Mouse (Mus musculus): Measurements from ENCODE around the gene Add2. TPM values are rescaled to one million over a fixed set of nuclear protein-coding genes. Genes with fewer than 3 reads are reported as not detected.

Add2 gene
- polyA plus RNA-seq, 1 experiment, result 17.6 TPM

GRCm38 (mm10) chr6:86103614-86104013, 75.1 kb downstream of the Add2 start:
- Histone ChIP-seq H3K36me3 (ENCODE audit: control insufficient read depth, insufficient read depth, low read length) (no peaks in the 10 kb centered on the region), H3K4me3 (ENCODE audit: extremely low read depth, insufficient read depth, insufficient read length) (no peak overlapping the region), H3K27ac (ENCODE audit: insufficient read depth, low read length) (no peak overlapping the region), H3K4me1 (ENCODE audit: control insufficient read depth, insufficient read depth, insufficient read length) (no peaks in the 10 kb centered on the region), H3K27me3 (ENCODE audit: control insufficient read depth, insufficient read depth, low read length) (no peaks in the 10 kb centered on the region)
- WGBS, result 57% methylated on average over 4 of the region's 4 CpGs
- DNase-seq (ENCODE audit: low read depth in 1 of 2, low spot score in 2 of 2), result no peak
- TF ChIP-seq CTCF (IDR thresholded peaks at IDR 0.05; ENCODE audit: extremely low read depth, insufficient read depth, insufficient read length, insufficient replicate concordance), result no peak
- no peak for TF ChIP-seq POLR2A (IDR thresholded peaks at IDR 0.05; ENCODE audit: low read depth, low read length)

GRCm38 (mm10) chr6:86104719-86105118, 76.2 kb downstream of the Add2 start:
- no peaks in the 10 kb centered on the region for H3K27me3 ChIP-seq (ENCODE audit: control insufficient read depth, insufficient read depth, low read length)
- no peak for TF ChIP-seq CTCF (IDR thresholded peaks at IDR 0.05; ENCODE audit: extremely low read depth, insufficient read depth, insufficient read length, insufficient replicate concordance)
- TF ChIP-seq POLR2A (IDR thresholded peaks at IDR 0.05; ENCODE audit: low read depth, low read length), result no peak
- no peaks in the 10 kb centered on the region for H3K36me3 ChIP-seq (ENCODE audit: control insufficient read depth, insufficient read depth, low read length)
- DNase-seq (ENCODE audit: low read depth in 1 of 2, low spot score in 2 of 2), result no peak
- no peak overlapping the region for H3K27ac ChIP-seq (ENCODE audit: insufficient read depth, low read length)
- no peak overlapping the region for H3K4me3 ChIP-seq (ENCODE audit: extremely low read depth, insufficient read depth, insufficient read length)
- WGBS, result 55% methylated on average over 4 of the region's 4 CpGs
- H3K4me1 ChIP-seq (ENCODE audit: control insufficient read depth, insufficient read depth, insufficient read length), result no peaks in the 10 kb centered on the region

- no peak overlapping the region for H3K4me3 ChIP-seq (ENCODE audit: extremely low read depth, insufficient read depth, insufficient read length)
- H3K27ac ChIP-seq (ENCODE audit: insufficient read depth, low read length), result no peak overlapping the region
- WGBS, result 89% methylated on average over 12 of the region's 12 CpGs
- H3K27me3 ChIP-seq (ENCODE audit: control insufficient read depth, insufficient read depth, low read length), result no peaks in the 10 kb centered on the region
- H3K4me1 ChIP-seq (ENCODE audit: control insufficient read depth, insufficient read depth, insufficient read length), result no peaks in the 10 kb centered on the region
- DNase-seq (ENCODE audit: low read depth in 1 of 2, low spot score in 2 of 2), result no peak
- TF ChIP-seq CTCF (IDR thresholded peaks at IDR 0.05; ENCODE audit: extremely low read depth, insufficient read depth, insufficient read length, insufficient replicate concordance), result no peak
- no peak for TF ChIP-seq POLR2A (IDR thresholded peaks at IDR 0.05; ENCODE audit: low read depth, low read length)
- H3K36me3 ChIP-seq (ENCODE audit: control insufficient read depth, insufficient read depth, low read length), result no peaks in the 10 kb centered on the region
Measured at GRCm38 (mm10) chr6:86106045-86106444, 77.6 kb downstream of the Add2 start.

GRCm38 (mm10) chr6:86107101-86107500, 78.6 kb downstream of the Add2 start:
- no peak overlapping the region for H3K4me3 ChIP-seq (ENCODE audit: extremely low read depth, insufficient read depth, insufficient read length)
- no peaks in the 10 kb centered on the region for H3K27me3 ChIP-seq (ENCODE audit: control insufficient read depth, insufficient read depth, low read length)
- no peak for DNase-seq (ENCODE audit: low read depth in 1 of 2, low spot score in 2 of 2)
- no peaks in the 10 kb centered on the region for H3K36me3 ChIP-seq (ENCODE audit: control insufficient read depth, insufficient read depth, low read length)
- no peak overlapping the region for H3K27ac ChIP-seq (ENCODE audit: insufficient read depth, low read length)
- no peaks in the 10 kb centered on the region for H3K4me1 ChIP-seq (ENCODE audit: control insufficient read depth, insufficient read depth, insufficient read length)
- no peak for TF ChIP-seq CTCF (IDR thresholded peaks at IDR 0.05; ENCODE audit: extremely low read depth, insufficient read depth, insufficient read length, insufficient replicate concordance)
- no peak for TF ChIP-seq POLR2A (IDR thresholded peaks at IDR 0.05; ENCODE audit: low read depth, low read length)
- 89% methylated on average over 4 of the region's 4 CpGs for WGBS

- Histone ChIP-seq H3K27me3 (ENCODE audit: control insufficient read depth, insufficient read depth, low read length) (no peaks in the 10 kb centered on the region), H3K4me1 (ENCODE audit: control insufficient read depth, insufficient read depth, insufficient read length) (no peaks in the 10 kb centered on the region), H3K4me3 (ENCODE audit: extremely low read depth, insufficient read depth, insufficient read length) (no peak overlapping the region), H3K36me3 (ENCODE audit: control insufficient read depth, insufficient read depth, low read length) (no peaks in the 10 kb centered on the region), H3K27ac (ENCODE audit: insufficient read depth, low read length) (no peak overlapping the region)
- WGBS, result 87% methylated on average over 3 of the region's 3 CpGs
- TF ChIP-seq CTCF (IDR thresholded peaks at IDR 0.05; ENCODE audit: extremely low read depth, insufficient read depth, insufficient read length, insufficient replicate concordance), result no peak
- TF ChIP-seq POLR2A (IDR thresholded peaks at IDR 0.05; ENCODE audit: low read depth, low read length), result no peak
- DNase-seq (ENCODE audit: low read depth in 1 of 2, low spot score in 2 of 2), result no peak
Measured at GRCm38 (mm10) chr6:86115843-86116242, 87.4 kb downstream of the Add2 start.

- Histone ChIP-seq H3K27me3 (ENCODE audit: control insufficient read depth, insufficient read depth, low read length) (no peaks in the 10 kb centered on the region), H3K4me1 (ENCODE audit: control insufficient read depth, insufficient read depth, insufficient read length) (no peaks in the 10 kb centered on the region), H3K36me3 (ENCODE audit: control insufficient read depth, insufficient read depth, low read length) (no peaks in the 10 kb centered on the region), H3K4me3 (ENCODE audit: extremely low read depth, insufficient read depth, insufficient read length) (no peak overlapping the region), H3K27ac (ENCODE audit: insufficient read depth, low read length) (no peak overlapping the region)
- WGBS, result 91% methylated on average over 4 of the region's 4 CpGs
- DNase-seq (ENCODE audit: low read depth in 1 of 2, low spot score in 2 of 2), result no peak
- TF ChIP-seq CTCF (IDR thresholded peaks at IDR 0.05; ENCODE audit: extremely low read depth, insufficient read depth, insufficient read length, insufficient replicate concordance) (no peak), POLR2A (IDR thresholded peaks at IDR 0.05; ENCODE audit: low read depth, low read length) (no peak)
Measured at GRCm38 (mm10) chr6:86123057-86123456, 94.6 kb downstream of the Add2 start.

GRCm38 (mm10) chr6:86125761-86126160, 97.3 kb downstream of the Add2 start:
- no peaks in the 10 kb centered on the region for H3K4me1 ChIP-seq (ENCODE audit: control insufficient read depth, insufficient read depth, insufficient read length)
- DNase-seq (ENCODE audit: low read depth in 1 of 2, low spot score in 2 of 2), result no peak
- no peaks in the 10 kb centered on the region for H3K27me3 ChIP-seq (ENCODE audit: control insufficient read depth, insufficient read depth, low read length)
- 60% methylated on average over 4 of the region's 4 CpGs for WGBS
- TF ChIP-seq POLR2A (IDR thresholded peaks at IDR 0.05; ENCODE audit: low read depth, low read length) (no peak), CTCF (IDR thresholded peaks at IDR 0.05; ENCODE audit: extremely low read depth, insufficient read depth, insufficient read length, insufficient replicate concordance) (no peak)
- no peak overlapping the region for H3K4me3 ChIP-seq (ENCODE audit: extremely low read depth, insufficient read depth, insufficient read length)
- H3K36me3 ChIP-seq (ENCODE audit: control insufficient read depth, insufficient read depth, low read length), result no peaks in the 10 kb centered on the region
- H3K27ac ChIP-seq (ENCODE audit: insufficient read depth, low read length), result no peak overlapping the region
